Mouse (Mus musculus): ENCODE results near the gene A1cf. TPM values are rescaled to one million over a fixed set of nuclear protein-coding genes. Genes with fewer than 3 reads are reported as not detected.

A1cf gene
- total RNA-seq, 2 experiments from 2014 or later, result not detected

DNA sequence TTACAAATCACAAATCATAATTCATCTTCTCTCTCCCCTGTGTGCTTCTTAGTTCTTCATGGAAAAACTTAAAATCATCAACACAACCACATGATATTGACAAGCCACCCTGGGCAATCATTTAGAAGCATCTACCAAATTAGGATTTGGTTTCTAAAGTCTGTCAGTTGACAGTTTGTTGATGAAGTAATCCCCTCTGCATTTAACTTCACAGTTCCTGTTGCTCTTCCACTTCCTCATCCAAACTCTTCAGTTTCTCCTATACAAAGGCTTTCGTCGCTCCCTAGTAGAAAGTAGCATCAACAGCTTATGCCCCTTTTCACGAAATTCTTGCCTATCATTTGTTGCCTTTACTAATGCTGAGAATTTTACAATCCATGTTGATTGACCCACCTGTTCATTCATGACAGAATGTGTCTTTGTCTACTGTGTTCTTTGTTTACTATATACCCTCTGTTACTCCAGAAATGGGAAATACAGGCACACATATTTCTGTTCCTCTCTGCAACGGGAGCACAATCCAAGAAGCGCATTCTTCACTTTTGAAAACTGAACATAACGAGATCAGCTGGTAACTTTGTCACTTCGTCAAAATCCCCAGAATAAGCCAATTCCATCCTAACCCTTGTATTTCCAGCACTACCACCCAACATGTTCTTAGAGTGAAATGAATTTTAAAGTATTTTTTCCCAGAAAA is 82.4 kb downstream of the A1cf start:
- no peak for DNase-seq (ENCODE audit: low spot score in 2 of 2)

DNA sequence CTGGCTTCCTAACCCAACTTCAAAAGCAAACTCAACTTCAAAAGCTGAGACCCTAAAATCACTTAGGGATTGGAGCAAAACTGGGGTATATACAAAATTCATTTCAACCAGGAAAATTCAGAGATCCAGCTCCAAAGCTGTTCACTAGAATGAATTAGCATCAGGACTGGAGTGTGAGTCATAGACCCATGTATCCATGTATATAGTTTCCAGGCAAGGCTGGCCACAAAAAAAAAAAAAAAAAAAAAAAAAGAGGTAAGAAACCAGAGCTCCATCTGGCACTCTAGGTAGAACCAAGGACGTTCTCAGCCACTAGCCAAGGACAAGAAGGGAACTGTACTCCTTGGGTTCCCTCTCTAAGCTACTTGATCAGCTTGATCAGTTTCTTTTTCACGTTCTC is 85.2 kb downstream of the A1cf start:
- no peak for DNase-seq (ENCODE audit: low spot score in 2 of 2)

GRCm38 (mm10) chr19:31954267-31954666 is 85.7 kb downstream of the A1cf start:
- DNase-seq (ENCODE audit: low spot score in 2 of 2), result no peak

- no peak for DNase-seq (ENCODE audit: low spot score in 2 of 2)
Measured at GRCm38 (mm10) chr19:31954696-31955095, 86.1 kb downstream of the A1cf start.

- no peak for DNase-seq (ENCODE audit: low spot score in 2 of 2)
Measured at GRCm38 (mm10) chr19:31956359-31956758, 87.8 kb downstream of the A1cf start.

- DNase-seq (ENCODE audit: low spot score in 2 of 2), result no peak
Measured at GRCm38 (mm10) chr19:31960434-31960833, 91.9 kb downstream of the A1cf start.

- no peak for DNase-seq (ENCODE audit: low spot score in 2 of 2)
Measured at GRCm38 (mm10) chr19:31963147-31963546, 94.6 kb downstream of the A1cf start.

DNA sequence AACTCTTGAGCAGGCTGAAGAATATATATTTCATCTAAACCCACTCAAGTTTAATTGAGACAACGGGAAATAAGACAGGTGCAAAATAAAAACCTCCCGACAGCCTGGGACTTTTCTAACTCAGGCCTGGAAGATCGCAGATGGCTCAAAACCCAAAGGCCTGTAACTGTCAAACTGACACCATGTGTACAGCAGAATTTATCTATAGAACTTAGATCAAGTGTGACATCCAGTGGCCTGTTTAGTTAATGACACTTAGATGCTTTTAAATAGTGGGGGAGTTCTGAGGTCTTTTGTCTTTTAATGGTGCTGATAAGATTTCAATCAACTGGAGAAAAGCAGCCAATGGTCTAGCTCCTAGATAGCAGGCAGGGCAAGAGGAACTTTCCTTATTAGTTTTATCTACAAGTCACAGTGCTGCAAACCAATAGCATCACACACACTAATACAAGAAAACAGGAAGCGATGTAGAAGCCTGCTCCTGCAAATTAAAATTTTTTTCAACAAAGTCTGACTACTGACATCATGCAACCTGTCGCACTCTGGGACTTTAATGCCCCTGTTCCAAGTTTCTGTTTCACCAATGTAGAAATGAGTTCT is 99.5 kb downstream of the A1cf start:
- DNase-seq (ENCODE audit: low spot score in 2 of 2), result peak in 1 of 2 experiments; percentile 15

DNA sequence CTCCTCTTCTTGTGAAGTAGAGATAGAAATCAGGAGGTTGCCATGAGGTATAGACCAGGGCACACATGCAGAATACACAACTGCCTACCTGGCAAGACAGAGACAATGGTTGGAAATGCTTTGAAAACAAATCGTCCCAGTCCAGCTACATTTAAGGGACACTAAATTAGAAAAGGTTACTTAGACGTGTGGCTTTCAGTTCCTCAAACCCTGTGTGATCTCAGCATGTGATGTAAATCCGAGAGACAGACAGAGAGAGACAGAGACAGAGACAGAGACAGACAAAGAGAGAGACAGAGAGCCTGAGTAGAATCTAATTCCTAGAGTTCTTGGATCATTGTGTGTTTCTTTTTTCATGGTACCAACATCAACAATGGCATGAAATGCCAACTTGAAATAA is 102.8 kb downstream of the A1cf start:
- DNase-seq (ENCODE audit: low spot score in 2 of 2), result no peak

DNA sequence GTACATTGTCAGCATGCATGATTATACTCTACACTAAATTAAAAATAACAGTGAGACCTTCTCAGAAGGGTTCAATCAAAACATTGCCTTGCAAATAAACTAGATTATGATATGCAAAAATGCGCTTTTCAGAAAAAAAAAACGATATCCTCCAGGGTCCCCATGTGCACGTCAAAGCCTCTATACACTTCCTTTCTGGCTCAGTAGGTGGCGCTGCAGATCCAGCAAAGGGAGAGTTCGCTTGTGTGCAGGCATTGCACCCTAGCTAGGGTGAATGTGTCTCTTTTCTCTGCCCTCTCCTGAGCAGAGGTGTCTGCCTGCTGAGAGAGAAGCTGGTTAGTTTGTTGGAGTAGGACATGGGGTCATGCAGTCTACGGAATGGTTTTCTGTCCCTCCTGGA is 103.4 kb downstream of the A1cf start:
- DNase-seq (ENCODE audit: low spot score in 2 of 2), result peak; percentile 93 to 94

DNA sequence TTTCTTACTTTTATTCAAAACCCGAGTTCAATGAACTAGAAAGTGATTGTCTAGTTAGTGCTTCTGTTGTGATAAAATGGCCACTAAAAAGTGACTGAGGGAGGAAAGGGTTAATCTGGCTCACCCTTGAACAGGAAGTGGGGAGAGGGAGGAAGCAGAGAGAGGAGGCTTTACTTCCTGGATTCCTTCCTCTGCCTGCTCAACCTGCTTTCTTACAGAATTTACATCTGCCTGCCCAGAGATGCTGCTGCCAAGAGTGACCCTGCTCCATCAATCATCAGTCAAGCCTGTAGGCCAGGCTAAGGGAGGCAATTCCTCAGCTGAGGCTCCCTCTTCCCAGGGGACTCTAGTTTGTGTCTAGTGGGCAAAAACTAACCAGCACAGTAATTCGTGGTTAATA is 107.3 kb downstream of the A1cf start:
- DNase-seq (ENCODE audit: low spot score in 2 of 2), result no peak

DNA sequence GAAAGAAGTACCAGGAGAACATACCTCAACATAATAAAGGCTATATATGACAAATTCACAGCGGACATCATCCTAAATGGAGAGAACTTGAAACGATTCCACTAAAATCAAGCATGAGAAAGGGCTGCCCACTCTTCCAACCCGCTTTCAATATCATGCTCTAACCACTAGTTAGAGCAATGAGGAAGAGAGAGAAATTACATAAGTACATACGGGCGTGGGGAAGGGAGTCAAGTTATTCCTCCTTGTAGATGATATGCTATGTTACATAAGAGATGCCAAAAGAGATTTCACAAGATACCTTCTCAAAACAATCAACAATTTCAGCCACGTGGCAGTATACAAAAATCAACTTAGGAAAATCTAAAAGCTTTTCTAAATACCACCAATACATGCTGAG is 122.5 kb downstream of the A1cf start:
- no peak for DNase-seq (ENCODE audit: low spot score in 2 of 2)

DNA sequence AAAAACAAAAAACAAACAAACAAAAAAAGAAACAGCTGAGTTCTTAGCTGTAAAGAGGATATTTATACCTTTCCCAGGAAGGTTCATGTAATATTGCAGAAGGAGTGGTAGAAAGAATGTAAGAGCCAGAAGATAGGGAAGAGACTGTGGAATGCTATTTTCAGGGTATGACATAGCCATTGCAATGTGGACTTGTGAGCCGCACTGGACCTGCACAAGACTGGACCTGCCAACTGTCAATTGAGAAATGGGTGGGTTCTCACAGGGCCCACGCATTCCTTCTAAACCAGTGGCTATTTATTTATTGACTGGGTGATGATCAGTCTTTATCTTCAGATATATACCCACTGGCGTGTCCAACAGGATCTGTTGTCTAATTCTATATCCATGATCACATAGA is 128.4 kb downstream of the A1cf start:
- DNase-seq (ENCODE audit: low spot score in 2 of 2), result no peak

Other genes with a start within 250 kb of the A1cf start
- 10 to 100 TPM; 21.7 to 23.2 TPM for gene Prkg1, start 103.7 kb upstream of the A1cf start, total RNA-seq (2021)
- gene Asah2, start 239.4 kb downstream of the A1cf start, total RNA-seq (2021), result 1 to 10 TPM; 5.5 to 6.2 TPM

All from layer of hippocampus, postnatal 10 days (tissue).